In genomic region chr7:13043445-13044253, GRCm38 (mm10) we compare ENCODE assay signal across 8 mouse cellular contexts. TPM values are rescaled to one million over a fixed set of nuclear protein-coding genes. Genes with fewer than 3 reads are reported as not detected.
A peak's percentile ranks its signal among the peaks of the same experiment; 100 is the strongest.
DNase-seq lines count a peak whose midpoint lies in the region; ATAC-seq and TF ChIP-seq lines count a peak whose summit lies in the region.

No protein-coding gene starts in this region.

- peak overlapping the region; percentile 85 for H3K9ac ChIP-seq in hindbrain, embryonic 13.5 days
- peak overlapping the region; percentile 49 for H3K9ac ChIP-seq in liver, adult 2 months (ENCODE audit: low read depth, low read length)

- H3K36me3 ChIP-seq in hindbrain, embryonic 13.5 days = no peaks in the 10 kb centered on the region
- no peaks in the 10 kb centered on the region for H3K36me3 ChIP-seq in liver, adult 2 months (ENCODE audit: control insufficient read depth, insufficient read depth, low read length)

- no peaks in the 10 kb centered on the region for H3K79me2 ChIP-seq in liver, adult 2 months (ENCODE audit: control insufficient read depth, insufficient read depth, low read length)

- peak; percentile 62 for ATAC-seq in hindbrain, embryonic 13.5 days (ENCODE audit: low FRiP score)

- H3K4me3 ChIP-seq in hindbrain, embryonic 13.5 days = peak overlapping the region; percentile 53
- peak overlapping the region; percentile 38; the same call in 1 of the 2 replicates for H3K4me3 ChIP-seq in liver, adult 2 months (ENCODE audit: insufficient read depth, low read depth, low read length)

- H3K4me1 ChIP-seq in hindbrain, embryonic 13.5 days (replicated peaks) = peaks cover 26% of the 10 kb centered on the region
- H3K4me1 ChIP-seq in liver, adult 2 months (ENCODE audit: control insufficient read depth, insufficient read depth, low read length) = peaks cover 21% of the 10 kb centered on the region

- TF ChIP-seq CTCF in liver, adult 2 months (IDR thresholded peaks at IDR 0.05; ENCODE audit: low read depth, low read length) = no peak

- TF ChIP-seq POLR2A in liver, adult 2 months (IDR thresholded peaks at IDR 0.05; ENCODE audit: extremely low read depth, insufficient read depth, low read length) = 0 out of 2 replicates have a peak, but pooled peaks have one; percentile 7

- WGBS in hindbrain, embryonic 13.5 days = 3% methylated on average over 85 of the region's 88 CpGs
- WGBS in liver, adult 2 months = 10% methylated on average over 88 of the region's 88 CpGs

- intact Hi-C loops in gastrocnemius, postnatal 14 days (cut with DNase I; ENCODE audit: low total_unique reads) = no loop called here

- DNase-seq in layer of hippocampus, postnatal 10 days (ENCODE audit: low spot score in 2 of 2) = peak; percentile 61 to 67
- no peak for DNase-seq in layer of hippocampus, adult 18-20 months (ENCODE audit: low spot score in 2 of 2)
- DNase-seq in adrenal gland, postnatal 10 days = peak; percentile 59
- peak; percentile 65 for DNase-seq in embryo, embryonic 11 days
- DNase-seq in liver, adult 2 months (ENCODE audit: extremely low read depth, low read depth, low spot score) = no peak
- DNase-seq in right cerebral cortex, postnatal 4 days = peak; percentile 67
- DNase-seq in gastrocnemius, postnatal 14 days = no peak

- H3K27ac ChIP-seq in hindbrain, embryonic 13.5 days = peak overlapping the region; percentile 73
- no peak overlapping the region for H3K27ac ChIP-seq in liver, adult 2 months (replicated peaks; ENCODE audit: insufficient read depth, low read depth, low read length)

- H3K4me2 ChIP-seq in hindbrain, embryonic 13.5 days = peak overlapping the region; percentile 91

- H3K27me3 ChIP-seq in hindbrain, embryonic 13.5 days = peaks cover 58% of the 10 kb centered on the region
- H3K27me3 ChIP-seq in liver, adult 2 months (ENCODE audit: control insufficient read depth, insufficient read depth, low read length) = peaks cover 7% of the 10 kb centered on the region

- H3K9me3 ChIP-seq in hindbrain, embryonic 13.5 days = peaks cover 4% of the 10 kb centered on the region; the same call in 1 of the 2 replicates

RNA-seq across cellular contexts. Expression of gene Ube2m, which starts 5.6 kb away (rescaled TPM):
- 100 to 1,000 TPM; 198 to 220 TPM for total RNA-seq in layer of hippocampus, postnatal 10 days (2021)
- 100 to 1,000 TPM; 196 to 202 TPM for total RNA-seq in layer of hippocampus, adult 18-20 months (2021)
- total RNA-seq in adrenal gland, postnatal 10 days (2021) = 100 to 1,000 TPM; 175 to 186 TPM
- 80.3 and 95.9 TPM in 2 replicates for polyA plus RNA-seq in hindbrain, embryonic 13.5 days (2015; fragmentation: Nextera tagmentation; extraction: Ambion mirVana)
- 41.2 and 59.5 TPM in 2 replicates for total RNA-seq in liver, adult 2 months (2014; rRNA removed)
- 71.5 and 82.7 TPM in 2 replicates for polyA plus RNA-seq in liver, adult 2 months (2012; rRNA removed)
- 100 to 1,000 TPM; 141 to 149 TPM for total RNA-seq in gastrocnemius, postnatal 14 days (2021)

RNA-seq across cellular contexts. Expression of gene Chmp2a, which starts 9.0 kb away (rescaled TPM):
- 100 to 1,000 TPM; 133 to 151 TPM for total RNA-seq in layer of hippocampus, postnatal 10 days (2021)
- 100 to 1,000 TPM; 146 to 159 TPM for total RNA-seq in layer of hippocampus, adult 18-20 months (2021)
- total RNA-seq in adrenal gland, postnatal 10 days (2021) = 100 to 1,000 TPM; 165 to 169 TPM
- polyA plus RNA-seq in hindbrain, embryonic 13.5 days (2015; fragmentation: Nextera tagmentation; extraction: Ambion mirVana) = 181 and 184 TPM in 2 replicates
- 109 and 149 TPM in 2 replicates for total RNA-seq in liver, adult 2 months (2014; rRNA removed)
- polyA plus RNA-seq in liver, adult 2 months (2012; rRNA removed) = 62.8 and 76.5 TPM in 2 replicates
- 100 to 1,000 TPM in 1 of 2 experiments, 10 to 100 TPM in 1; 95.6 to 103 TPM for total RNA-seq in gastrocnemius, postnatal 14 days (2021)

RNA-seq across cellular contexts. Expression of gene Mzf1, which starts 10.9 kb away (rescaled TPM):
- total RNA-seq in layer of hippocampus, postnatal 10 days (2021) = 10 to 100 TPM; 14.3 to 17.7 TPM
- total RNA-seq in layer of hippocampus, adult 18-20 months (2021) = 10 to 100 TPM; 11.9 to 13.1 TPM
- 1 to 10 TPM; 2.1 to 4.9 TPM for total RNA-seq in adrenal gland, postnatal 10 days (2021)
- polyA plus RNA-seq in hindbrain, embryonic 13.5 days (2015; fragmentation: Nextera tagmentation; extraction: Ambion mirVana) = 6.0 and 6.7 TPM in 2 replicates
- total RNA-seq in liver, adult 2 months (2014; rRNA removed) = 0.18 and 0.40 TPM in 2 replicates
- polyA plus RNA-seq in liver, adult 2 months (2012; rRNA removed) = 0.41 and 0.54 TPM in 2 replicates
- under 1 TPM; 0.80 to 0.98 TPM for total RNA-seq in gastrocnemius, postnatal 14 days (2021)

RNA-seq across cellular contexts. Expression of gene Zbtb45, which starts 33.8 kb away (rescaled TPM):
- 10 to 100 TPM; 25.8 to 27.3 TPM for total RNA-seq in layer of hippocampus, postnatal 10 days (2021)
- total RNA-seq in layer of hippocampus, adult 18-20 months (2021) = 10 to 100 TPM; 33.2 to 34.3 TPM
- total RNA-seq in adrenal gland, postnatal 10 days (2021) = 10 to 100 TPM; 11.3 to 13.6 TPM
- 37.0 and 37.4 TPM in 2 replicates for polyA plus RNA-seq in hindbrain, embryonic 13.5 days (2015; fragmentation: Nextera tagmentation; extraction: Ambion mirVana)
- total RNA-seq in liver, adult 2 months (2014; rRNA removed) = 0.28 and 1.2 TPM in 2 replicates
- 4.5 TPM in 2 replicates for polyA plus RNA-seq in liver, adult 2 months (2012; rRNA removed)
- 1 to 10 TPM; 4.7 to 5.1 TPM for total RNA-seq in gastrocnemius, postnatal 14 days (2021)

RNA-seq across cellular contexts. Expression of gene Trim28, which starts 44.7 kb away (rescaled TPM):
- total RNA-seq in layer of hippocampus, postnatal 10 days (2021) = 100 to 1,000 TPM; 279 to 301 TPM
- 100 to 1,000 TPM; 216 to 246 TPM for total RNA-seq in layer of hippocampus, adult 18-20 months (2021)
- 100 to 1,000 TPM; 218 to 247 TPM for total RNA-seq in adrenal gland, postnatal 10 days (2021)
- 216 and 239 TPM in 2 replicates for polyA plus RNA-seq in hindbrain, embryonic 13.5 days (2015; fragmentation: Nextera tagmentation; extraction: Ambion mirVana)
- 67.7 and 69.4 TPM in 2 replicates for total RNA-seq in liver, adult 2 months (2014; rRNA removed)
- polyA plus RNA-seq in liver, adult 2 months (2012; rRNA removed) = 98.0 and 114 TPM in 2 replicates
- 10 to 100 TPM; 67.0 to 85.9 TPM for total RNA-seq in gastrocnemius, postnatal 14 days (2021)

Comparison
In these comparisons a context has a peak if more than half of its experiments do, and no peak if none do; other contexts are left out.
1. DNase-seq: peak in layer of hippocampus, postnatal 10 days (2 of 2), adrenal gland, postnatal 10 days (single experiment), embryo, embryonic 11 days (single experiment) and right cerebral cortex, postnatal 4 days (single experiment); none in layer of hippocampus, adult 18-20 months (0 of 2), liver, adult 2 months (single experiment) and gastrocnemius, postnatal 14 days (single experiment).